Mouse (Mus musculus): ENCODE results near the gene Zfp281. TPM values are rescaled to one million over a fixed set of nuclear protein-coding genes. Genes with fewer than 3 reads are reported as not detected.

Zfp281 gene
- total RNA-seq, 1 experiment from 2014 or later = 37.1 TPM

- ATAC-seq (replicated peaks in 1 of 2; ENCODE audit: insufficient read depth in 1 of 2, low FRiP score in 2 of 2, low TSS enrichment in 1 of 2, low read depth in 1 of 2, poor library complexity in 2 of 2, severe bottlenecking in 2 of 2) = no peak
Measured at GRCm38 (mm10) chr1:136671767-136672434, 47.2 kb downstream of the Zfp281 start.

- no peak for ATAC-seq (replicated peaks in 1 of 2; ENCODE audit: insufficient read depth in 1 of 2, low FRiP score in 2 of 2, low TSS enrichment in 1 of 2, low read depth in 1 of 2, poor library complexity in 2 of 2, severe bottlenecking in 2 of 2)
Measured at GRCm38 (mm10) chr1:136672564-136672963, 47.9 kb downstream of the Zfp281 start.

DNA sequence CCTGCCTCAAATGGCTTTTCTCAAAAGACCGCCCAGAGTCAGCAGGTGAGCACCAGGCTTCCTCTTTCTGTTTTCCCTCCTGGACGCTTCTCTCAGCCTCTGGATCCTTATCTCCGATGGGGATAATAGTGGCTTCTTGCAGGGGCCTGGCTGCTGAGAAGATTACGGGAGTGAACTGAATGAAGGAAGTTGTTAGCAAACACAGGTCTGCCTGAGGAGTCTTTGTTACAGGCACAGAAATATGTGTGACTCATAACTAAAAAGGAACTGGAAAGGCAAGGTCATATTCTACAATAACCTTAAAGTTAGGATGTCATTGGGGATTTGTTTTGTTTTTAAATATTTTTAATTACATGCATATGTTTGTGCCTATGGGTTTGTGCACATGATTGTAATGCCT lies 48.6 kb downstream of the Zfp281 start:
- ATAC-seq (replicated peaks in 1 of 2; ENCODE audit: insufficient read depth in 1 of 2, low FRiP score in 2 of 2, low TSS enrichment in 1 of 2, low read depth in 1 of 2, poor library complexity in 2 of 2, severe bottlenecking in 2 of 2) = no peak

- ATAC-seq (replicated peaks in 1 of 2; ENCODE audit: insufficient read depth in 1 of 2, low FRiP score in 2 of 2, low TSS enrichment in 1 of 2, low read depth in 1 of 2, poor library complexity in 2 of 2, severe bottlenecking in 2 of 2) = no peak
Measured at GRCm38 (mm10) chr1:136674548-136675455, 50.1 kb downstream of the Zfp281 start.

- ATAC-seq (replicated peaks in 1 of 2; ENCODE audit: insufficient read depth in 1 of 2, low FRiP score in 2 of 2, low TSS enrichment in 1 of 2, low read depth in 1 of 2, poor library complexity in 2 of 2, severe bottlenecking in 2 of 2) = peak in 1 of 2 experiments; percentile 44; a peak in 1 of 4 replicates
Measured at GRCm38 (mm10) chr1:136675736-136676444, 51.2 kb downstream of the Zfp281 start.

- ATAC-seq (replicated peaks in 1 of 2; ENCODE audit: insufficient read depth in 1 of 2, low FRiP score in 2 of 2, low TSS enrichment in 1 of 2, low read depth in 1 of 2, poor library complexity in 2 of 2, severe bottlenecking in 2 of 2) = 0 out of 4 replicates have a peak, but pooled peaks of 1 of the 2 experiments have one; percentile 15
Measured at GRCm38 (mm10) chr1:136676445-136676755, 51.7 kb downstream of the Zfp281 start.

- ATAC-seq (replicated peaks in 1 of 2; ENCODE audit: insufficient read depth in 1 of 2, low FRiP score in 2 of 2, low TSS enrichment in 1 of 2, low read depth in 1 of 2, poor library complexity in 2 of 2, severe bottlenecking in 2 of 2) = no peak
Measured at GRCm38 (mm10) chr1:136677847-136678325, 53.2 kb downstream of the Zfp281 start.

GRCm38 (mm10) chr1:136678836-136679235 lies 54.1 kb downstream of the Zfp281 start:
- no peak for ATAC-seq (replicated peaks in 1 of 2; ENCODE audit: insufficient read depth in 1 of 2, low FRiP score in 2 of 2, low TSS enrichment in 1 of 2, low read depth in 1 of 2, poor library complexity in 2 of 2, severe bottlenecking in 2 of 2)

Other genes with a start within 250 kb of the Zfp281 start
- gene Ddx59, start 209.6 kb upstream of the Zfp281 start, total RNA-seq (2017) = 11.1 and 22.2 TPM in 2 replicates
- gene Kif14, start 158.6 kb upstream of the Zfp281 start, total RNA-seq (2017) = 10.7 and 19.5 TPM in 2 replicates